Mouse (Mus musculus) cerebellum, postnatal 36 days (tissue): ENCODE data around the gene Diaph2.
"Not testable (repeated sequence)": the region's sequence is repeated elsewhere in the genome, so short reads cannot be mapped to it uniquely, and the experiment has no call there.

Experiments used
- DNase-seq, 2 experiments: peaks; one replicate each; pipeline ENCODE4 v3.0.0; 2021 to 2022; ENCODE audit warnings: mixed read lengths in 2 of 2

Gene Diaph2

GRCm38 (mm10) chrX:129749571-129750061 lies at the start of gene Diaph2:
TSS of gene Diaph2 (plus strand) at chrX:129749742.
- DNase-seq: peak; percentile 69 to 74

GRCm38 (mm10) chrX:129701634-129702312 lies 47.8 kb upstream of the Diaph2 start:
- no peak for DNase-seq

- no peak for DNase-seq
Measured at GRCm38 (mm10) chrX:129709656-129710055, 39.9 kb upstream of the Diaph2 start.

- DNase-seq: no peak
Measured at GRCm38 (mm10) chrX:129728717-129729220, 20.8 kb upstream of the Diaph2 start.

- DNase-seq: no peak
Measured at GRCm38 (mm10) chrX:129736562-129736961, 13.0 kb upstream of the Diaph2 start.

GRCm38 (mm10) chrX:129739226-129739625 lies 10.3 kb upstream of the Diaph2 start:
- DNase-seq: no peak

- DNase-seq: no peak
Measured at GRCm38 (mm10) chrX:129742981-129743380, 6.6 kb upstream of the Diaph2 start.

- no peak for DNase-seq
Measured at GRCm38 (mm10) chrX:129745976-129746375, 3.6 kb upstream of the Diaph2 start.

GRCm38 (mm10) chrX:129749102-129749501 lies 440 bp upstream of the Diaph2 start:
- DNase-seq: no peak

GRCm38 (mm10) chrX:129750094-129750569 lies 590 bp downstream of the Diaph2 start:
- peak in 1 of 2 experiments; percentile 31 for DNase-seq

- DNase-seq: no peak
Measured at GRCm38 (mm10) chrX:129750606-129751005, 1.1 kb downstream of the Diaph2 start.

- no peak for DNase-seq
Measured at GRCm38 (mm10) chrX:129756606-129757005, 7.1 kb downstream of the Diaph2 start.

GRCm38 (mm10) chrX:129762649-129763048 lies 13.1 kb downstream of the Diaph2 start:
- no peak for DNase-seq

- no peak for DNase-seq
Measured at GRCm38 (mm10) chrX:129765378-129765777, 15.8 kb downstream of the Diaph2 start.

- DNase-seq: no peak
Measured at GRCm38 (mm10) chrX:129766811-129767210, 17.3 kb downstream of the Diaph2 start.

- DNase-seq: no peak
Measured at GRCm38 (mm10) chrX:129770625-129771024, 21.1 kb downstream of the Diaph2 start.

GRCm38 (mm10) chrX:129773556-129774255 lies 24.2 kb downstream of the Diaph2 start:
- no peak for DNase-seq

GRCm38 (mm10) chrX:129774478-129774877 lies 24.9 kb downstream of the Diaph2 start:
- no peak for DNase-seq

GRCm38 (mm10) chrX:129776761-129777160 lies 27.2 kb downstream of the Diaph2 start:
- DNase-seq: no peak

- no peak for DNase-seq
Measured at GRCm38 (mm10) chrX:129777404-129777962, 27.9 kb downstream of the Diaph2 start.

- no peak for DNase-seq
Measured at GRCm38 (mm10) chrX:129781844-129782243, 32.3 kb downstream of the Diaph2 start.

- DNase-seq: no peak
Measured at GRCm38 (mm10) chrX:129784062-129784461, 34.5 kb downstream of the Diaph2 start.

GRCm38 (mm10) chrX:129799920-129800319 lies 50.4 kb downstream of the Diaph2 start:
- DNase-seq: not testable (repeated sequence)
